Mouse (Mus musculus) lung, embryonic 14.5 days (tissue): Measurements from ENCODE around the gene Scrn3. TPM values are rescaled to one million over a fixed set of nuclear protein-coding genes. Genes with fewer than 3 reads are reported as not detected.

ENCODE experiments used
- ATAC-seq: fragments of 200-750 bp; cut with Nextera tagmentation; 2 replicates; pipeline ENCODE4 v1.8.0; 2017; ENCODE audit warnings: mild to moderate bottlenecking, moderate TSS enrichment, moderate library complexity; ENCODE audit not compliant: insufficient read depth
- DNase-seq: peaks from one replicate; pipeline ENCODE4 v3.0.0-alpha.2; 2015
- H3K27ac ChIP-seq: fragments of 300-500 bp; sonication (generic); 2 replicates; pipeline ENCODE4 v1.5.1; 2014; ENCODE audit warnings: low read depth, mild to moderate bottlenecking, moderate library complexity
- H3K27me3 ChIP-seq: fragments of 300-500 bp; sonication (generic); 2 replicates; pipeline ENCODE4 v1.6.1; 2014; ENCODE audit warnings: low read length, control low read depth; ENCODE audit not compliant: insufficient read depth
- H3K36me3 ChIP-seq: fragments of 300-500 bp; sonication (generic); 2 replicates; pipeline ENCODE4 v1.6.1; 2014; ENCODE audit warnings: control low read depth; ENCODE audit not compliant: insufficient read depth
- H3K4me1 ChIP-seq: fragments of 300-500 bp; sonication (generic); 2 replicates; pipeline ENCODE4 v1.6.1; 2014; ENCODE audit warnings: antibody characterized with exemption, control low read depth; ENCODE audit not compliant: insufficient read depth
- H3K4me2 ChIP-seq: fragments of 300-500 bp; sonication (generic); 2 replicates; pipeline ENCODE4 v1.6.1; 2014; ENCODE audit warnings: mild to moderate bottlenecking
- H3K4me3 ChIP-seq: fragments of 300-500 bp; sonication (generic); 2 replicates; pipeline ENCODE4 v1.5.1; 2014; ENCODE audit warnings: low read depth, low read length
- H3K9ac ChIP-seq: fragments of 300-500 bp; sonication (generic); 2 replicates; pipeline ENCODE4 v1.6.1; 2014
- H3K9me3 ChIP-seq: fragments of 300-500 bp; sonication (generic); 2 replicates; pipeline ENCODE4 v1.6.1; 2016; ENCODE audit warnings: low read depth, low read length, control low read depth
- CTCF ChIP-seq: IDR thresholded peaks from 2 replicates; pipeline ENCODE4 v1.5.1; 2016; ENCODE audit warnings: antibody characterized with exemption, low read depth
- WGBS: fragments of 180-500 bp; shearing (Covaris S2); extraction: QIAGEN DNeasy Blood & Tissue Kit; methylation state at CpG from one replicate; pipeline ENCODE4 v1.1.7; 2014; 5-methylcytosine and 5-hydroxymethylcytosine counted together
- polyA plus RNA-seq: library from polyadenylated mRNA; unstranded; fragments of >200 nt; fragmentation: Nextera tagmentation; extraction: Ambion mirVana; gene quantifications from 2 replicates; pipeline ENCODE4 v1.2.1, GENCODE M21; 2014

The Scrn3 gene
- polyA plus RNA-seq, 1 experiment from 2014 or later, result 15.0 TPM

DNA sequence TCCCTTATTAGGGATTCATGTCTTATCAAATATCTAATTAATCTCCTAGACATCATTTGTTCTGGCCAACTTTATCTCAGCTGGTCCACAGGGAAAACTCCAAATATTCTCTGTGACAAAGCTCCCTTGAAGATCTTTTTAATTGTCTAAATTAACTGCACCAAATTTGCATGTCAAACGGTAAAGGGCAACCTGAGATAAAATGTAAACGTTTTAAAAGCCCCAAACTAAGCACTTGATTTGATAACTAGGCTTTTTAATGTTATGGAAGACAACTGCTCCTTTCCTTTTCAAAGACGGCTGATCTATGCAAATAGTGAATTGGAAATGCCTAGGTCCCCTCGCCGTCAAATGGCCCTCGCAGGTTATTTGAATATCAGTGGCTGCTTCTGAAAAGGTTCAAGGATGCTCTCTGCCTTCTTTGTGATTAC, 36.2 kb upstream of the Scrn3 start:
- Histone ChIP-seq H3K4me2 (no peak overlapping the region), H3K9ac (no peak overlapping the region), H3K36me3 (no peaks in the 10 kb centered on the region), H3K9me3 (no peaks in the 10 kb centered on the region), H3K27ac (no peak overlapping the region), H3K4me1 (0 out of 2 replicates have a peak, but pooled peaks cover 4% of the 10 kb centered on the region), H3K27me3 (peaks cover 91% of the 10 kb centered on the region), H3K4me3 (no peak overlapping the region)
- DNase-seq (peak; percentile 41), ATAC-seq (no peak)
- TF ChIP-seq CTCF, result no peak
- under 1% methylated on average over 6 of the region's 6 CpGs for WGBS

- peaks cover 91% of the 10 kb centered on the region for H3K27me3 ChIP-seq
- H3K36me3 ChIP-seq, result no peaks in the 10 kb centered on the region
- H3K27ac ChIP-seq, result no peak overlapping the region
- H3K9ac ChIP-seq, result no peak overlapping the region
- no peak overlapping the region for H3K4me3 ChIP-seq
- under 1% methylated on average over 38 of the region's 38 CpGs for WGBS
- no peak for TF ChIP-seq CTCF
- H3K4me2 ChIP-seq, result no peak overlapping the region
- DNase-seq, result peak; percentile 24
- no peaks in the 10 kb centered on the region for H3K9me3 ChIP-seq
- 0 out of 2 replicates have a peak, but pooled peaks cover 4% of the 10 kb centered on the region for H3K4me1 ChIP-seq
- no peak for ATAC-seq
Observed at GRCm38 (mm10) chr2:73277021-73277708, 35.2 kb upstream of the Scrn3 start.

DNA sequence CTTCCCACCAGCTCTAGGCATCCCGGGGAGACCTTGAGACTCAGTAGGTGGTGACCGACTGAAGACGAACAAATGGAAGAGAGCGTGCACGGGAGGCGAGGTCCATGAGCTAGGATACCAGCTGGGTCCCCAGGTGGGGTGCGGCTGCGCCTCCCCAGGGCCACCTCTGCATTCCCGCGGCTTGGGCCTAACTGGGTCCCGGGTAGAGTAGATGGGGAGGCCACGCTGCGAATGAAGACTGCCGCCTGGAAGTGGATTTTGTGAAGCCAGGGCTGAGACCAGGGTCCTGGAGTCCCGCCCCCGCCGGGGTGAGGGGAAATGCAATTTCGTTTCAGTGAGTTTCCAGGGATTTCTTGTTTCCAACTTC, 34.7 kb upstream of the Scrn3 start:
- Histone ChIP-seq H3K27me3 (peaks cover 86% of the 10 kb centered on the region), H3K27ac (no peak overlapping the region), H3K4me3 (no peak overlapping the region), H3K9me3 (no peaks in the 10 kb centered on the region), H3K9ac (no peak overlapping the region), H3K4me1 (0 out of 2 replicates have a peak, but pooled peaks cover 4% of the 10 kb centered on the region), H3K4me2 (no peak overlapping the region), H3K36me3 (no peaks in the 10 kb centered on the region)
- no peak for TF ChIP-seq CTCF
- WGBS, result under 1% methylated on average over 18 of the region's 18 CpGs
- DNase-seq (peak; percentile 24), ATAC-seq (no peak)

DNA sequence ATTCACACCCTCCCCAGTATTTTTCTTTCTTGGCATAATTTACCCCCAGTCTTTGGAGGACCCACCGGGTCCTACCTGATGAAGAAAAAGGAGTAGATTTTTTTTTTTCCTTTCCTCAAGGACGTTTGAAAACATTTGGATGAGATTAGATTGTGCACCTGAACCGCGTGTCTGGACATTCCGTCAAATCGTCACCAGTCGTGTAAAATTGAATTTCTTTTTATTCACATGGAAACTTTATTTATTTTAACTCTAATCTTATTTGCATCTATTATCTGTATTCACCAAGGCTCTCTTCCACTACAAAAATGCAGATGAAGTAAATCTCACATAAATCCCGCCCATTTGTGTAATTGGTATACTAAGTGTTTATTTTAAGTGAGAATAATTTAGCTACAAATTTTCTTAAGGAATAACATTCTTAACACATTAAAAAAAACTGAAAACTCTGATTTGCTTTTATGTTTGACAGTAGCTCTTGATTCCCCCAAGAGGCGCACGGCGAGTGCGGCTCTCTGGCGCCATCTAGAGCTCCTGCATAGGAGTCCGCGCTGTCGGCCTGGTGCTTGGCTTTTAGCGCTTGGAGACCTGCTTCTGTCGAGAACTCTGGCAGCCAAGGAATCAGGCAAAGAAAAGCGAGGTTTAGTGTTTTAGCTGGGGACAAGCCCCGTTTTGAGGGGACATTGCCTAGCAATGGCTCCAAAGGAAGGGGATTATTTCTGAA, 34.1 kb upstream of the Scrn3 start:
- Histone ChIP-seq H3K4me3 (peak overlapping the region; percentile 6; the same call in 1 of the 2 replicates), H3K4me1 (0 out of 2 replicates have a peak, but pooled peaks cover under 1% of the 10 kb centered on the region), H3K27ac (no peak overlapping the region), H3K9me3 (no peaks in the 10 kb centered on the region), H3K36me3 (no peaks in the 10 kb centered on the region), H3K27me3 (peaks cover 80% of the 10 kb centered on the region), H3K9ac (no peak overlapping the region), H3K4me2 (peak overlapping the region; percentile 30)
- ATAC-seq (0 out of 2 replicates have a peak, but pooled peaks have one; percentile 50), DNase-seq (peak; percentile 98)
- peak; percentile 93 for TF ChIP-seq CTCF
- WGBS, result 3% methylated on average over 20 of the region's 20 CpGs

GRCm38 (mm10) chr2:73278869-73279268, 33.5 kb upstream of the Scrn3 start:
- DNase-seq (no peak), ATAC-seq (peak; percentile 59; the same call in 1 of the 2 replicates)
- Histone ChIP-seq H3K4me3 (peak overlapping the region; percentile 6; the same call in 1 of the 2 replicates), H3K9ac (no peak overlapping the region), H3K4me1 (no peaks in the 10 kb centered on the region), H3K27me3 (peaks cover 75% of the 10 kb centered on the region), H3K36me3 (no peaks in the 10 kb centered on the region), H3K4me2 (peak overlapping the region; percentile 30), H3K9me3 (no peaks in the 10 kb centered on the region), H3K27ac (no peak overlapping the region)
- no peak for TF ChIP-seq CTCF
- WGBS, result 1% methylated on average over 17 of the region's 17 CpGs

GRCm38 (mm10) chr2:73279271-73280038, 32.9 kb upstream of the Scrn3 start:
- H3K4me2 ChIP-seq, result peak overlapping the region; percentile 30; the same call in 1 of the 2 replicates
- WGBS, result 2% methylated on average over 30 of the region's 31 CpGs
- DNase-seq (peak; percentile 16), ATAC-seq (no peak)
- peak overlapping the region; percentile 6; the same call in 1 of the 2 replicates for H3K4me3 ChIP-seq
- no peaks in the 10 kb centered on the region for H3K9me3 ChIP-seq
- H3K4me1 ChIP-seq, result no peaks in the 10 kb centered on the region
- peaks cover 69% of the 10 kb centered on the region for H3K27me3 ChIP-seq
- no peak overlapping the region for H3K9ac ChIP-seq
- no peak for TF ChIP-seq CTCF
- no peaks in the 10 kb centered on the region for H3K36me3 ChIP-seq
- no peak overlapping the region for H3K27ac ChIP-seq
